Mouse (Mus musculus) stomach, postnatal 0 days (tissue): ENCODE data around the gene Rpl38. TPM values are rescaled to one million over a fixed set of nuclear protein-coding genes. Genes with fewer than 3 reads are reported as not detected.

Experiments
- ATAC-seq: fragments of 200-750 bp; cut with Nextera tagmentation; 2 replicates; pipeline ENCODE4 v1.8.0; 2017; ENCODE audit not compliant: low FRiP score, low TSS enrichment
- DNase-seq: peaks from one replicate; pipeline ENCODE4 v3.0.0-alpha.2; 2016; ENCODE audit warnings: low spot score
- H3K27ac ChIP-seq: fragments of 300-500 bp; sonication (generic); replicated peaks from 2 replicates; pipeline ENCODE4 v1.5.1; 2014; ENCODE audit warnings: mild to moderate bottlenecking, control low read depth
- H3K27me3 ChIP-seq: fragments of 300-500 bp; sonication (generic); 2 replicates; pipeline ENCODE4 v1.6.1; 2014; ENCODE audit warnings: low read length; ENCODE audit not compliant: control insufficient read depth, insufficient read depth
- H3K36me3 ChIP-seq: fragments of 300-500 bp; sonication (generic); 2 replicates; pipeline ENCODE4 v1.6.1; 2014; ENCODE audit warnings: low read length, mixed read lengths; ENCODE audit not compliant: control insufficient read depth, insufficient read depth
- H3K4me1 ChIP-seq: fragments of 300-500 bp; sonication (generic); replicated peaks from 2 replicates; pipeline ENCODE4 v1.6.1; 2014; ENCODE audit warnings: antibody characterized with exemption; ENCODE audit not compliant: control insufficient read depth, insufficient read depth
- H3K4me2 ChIP-seq: fragments of 300-500 bp; sonication (generic); replicated peaks from 2 replicates; pipeline ENCODE4 v1.6.1; 2014; ENCODE audit warnings: low read depth, mild to moderate bottlenecking, control low read depth, moderate library complexity
- H3K4me3 ChIP-seq: fragments of 300-500 bp; sonication (generic); 2 replicates; pipeline ENCODE4 v1.5.1; 2014; ENCODE audit warnings: low read depth, low read length, control low read depth
- H3K9ac ChIP-seq: fragments of 300-500 bp; sonication (generic); 2 replicates; pipeline ENCODE4 v1.6.1; 2014; ENCODE audit warnings: mild to moderate bottlenecking, low read length, control low read depth, mixed read lengths
- H3K9me3 ChIP-seq: fragments of 300-500 bp; sonication (generic); 2 replicates; pipeline ENCODE4 v1.6.1; 2016; ENCODE audit warnings: low read length; ENCODE audit not compliant: control insufficient read depth
- CTCF ChIP-seq: IDR thresholded peaks from 2 replicates; pipeline ENCODE4 v1.5.1; 2016; ENCODE audit warnings: antibody characterized with exemption, low read depth, mild to moderate bottlenecking, moderate library complexity
- EP300 ChIP-seq: optimal IDR thresholded peaks from 2 replicates; pipeline ENCODE3; 2016; ENCODE audit warnings: antibody characterized with exemption
- WGBS: fragments of 180-500 bp; shearing (Covaris S2); extraction: QIAGEN DNeasy Blood & Tissue Kit; methylation state at CpG from one replicate; pipeline ENCODE4 v1.1.7; 2014; 5-methylcytosine and 5-hydroxymethylcytosine counted together
- polyA plus RNA-seq: library from polyadenylated mRNA; unstranded; fragments of >200 nt; fragmentation: Nextera tagmentation; extraction: Ambion mirVana; gene quantifications from 2 replicates; pipeline ENCODE4 v1.2.1, GENCODE M21; 2015

Gene Rpl38
- polyA plus RNA-seq, 1 experiment from 2014 or later = 1,265 TPM

GRCm38 (mm10) chr11:114683722-114684621 is 15.6 kb downstream of the Rpl38 start:
- Histone ChIP-seq H3K27ac (no peak overlapping the region), H3K27me3 (no peaks in the 10 kb centered on the region), H3K4me3 (no peak overlapping the region), H3K9ac (no peak overlapping the region), H3K36me3 (no peaks in the 10 kb centered on the region), H3K4me2 (no peak overlapping the region), H3K4me1 (0 out of 2 replicates have a peak, but pooled peaks cover 3% of the 10 kb centered on the region), H3K9me3 (no peaks in the 10 kb centered on the region)
- WGBS = 77% methylated on average over 20 of the region's 20 CpGs
- TF ChIP-seq EP300 (no peak), CTCF (no peak)
- no peak for DNase-seq
- ATAC-seq = no peak

GRCm38 (mm10) chr11:114684627-114685373 is 16.5 kb downstream of the Rpl38 start:
- ATAC-seq = no peak
- no peak overlapping the region for H3K27ac ChIP-seq
- H3K4me3 ChIP-seq = no peak overlapping the region
- WGBS = 76% methylated on average over 14 of the region's 14 CpGs
- no peak for DNase-seq
- H3K27me3 ChIP-seq = no peaks in the 10 kb centered on the region
- no peaks in the 10 kb centered on the region for H3K4me1 ChIP-seq
- no peak overlapping the region for H3K4me2 ChIP-seq
- H3K9me3 ChIP-seq = no peaks in the 10 kb centered on the region
- H3K36me3 ChIP-seq = no peaks in the 10 kb centered on the region
- TF ChIP-seq EP300 (no peak), CTCF (no peak)
- no peak overlapping the region for H3K9ac ChIP-seq

- H3K4me1 ChIP-seq = no peaks in the 10 kb centered on the region
- no peak overlapping the region for H3K27ac ChIP-seq
- no peaks in the 10 kb centered on the region for H3K36me3 ChIP-seq
- ATAC-seq (no peak), DNase-seq (no peak)
- H3K4me3 ChIP-seq = no peak overlapping the region
- WGBS = 73% methylated on average over 9 of the region's 9 CpGs
- no peaks in the 10 kb centered on the region for H3K9me3 ChIP-seq
- TF ChIP-seq CTCF (no peak), EP300 (no peak)
- no peaks in the 10 kb centered on the region for H3K27me3 ChIP-seq
- no peak overlapping the region for H3K4me2 ChIP-seq
- no peak overlapping the region for H3K9ac ChIP-seq
These were observed 17.3 kb downstream of the Rpl38 start for GRCm38 (mm10) chr11:114685526-114686040.

GRCm38 (mm10) chr11:114686221-114686959 is 18.1 kb downstream of the Rpl38 start:
- no peak for ATAC-seq
- WGBS = 91% methylated on average over 16 of the region's 16 CpGs

GRCm38 (mm10) chr11:114687574-114688188 is 19.4 kb downstream of the Rpl38 start:
- no peak overlapping the region for H3K27ac ChIP-seq
- 22% methylated on average over 9 of the region's 10 CpGs for WGBS
- no peaks in the 10 kb centered on the region for H3K36me3 ChIP-seq
- DNase-seq (no peak), ATAC-seq (peak; percentile 34; the same call in 1 of the 2 replicates)
- H3K9ac ChIP-seq = no peak overlapping the region
- no peak overlapping the region for H3K4me3 ChIP-seq
- TF ChIP-seq CTCF (no peak), EP300 (no peak)
- H3K4me2 ChIP-seq = no peak overlapping the region
- H3K27me3 ChIP-seq = no peaks in the 10 kb centered on the region
- no peaks in the 10 kb centered on the region for H3K9me3 ChIP-seq
- H3K4me1 ChIP-seq = no peaks in the 10 kb centered on the region

More at GRCm38 (mm10) chr11:114686221-114686959, 18.1 kb downstream of the Rpl38 start:
- Histone ChIP-seq H3K4me1 (no peaks in the 10 kb centered on the region), H3K9ac (no peak overlapping the region), H3K9me3 (no peaks in the 10 kb centered on the region), H3K4me2 (no peak overlapping the region), H3K36me3 (no peaks in the 10 kb centered on the region), H3K4me3 (no peak overlapping the region), H3K27ac (no peak overlapping the region), H3K27me3 (no peaks in the 10 kb centered on the region)
- no peak for DNase-seq
- TF ChIP-seq EP300 = no peak
